Mouse (Mus musculus): ENCODE results near the gene Dcaf7.

- TF ChIP-seq CTCF (IDR thresholded peaks at IDR 0.05; ENCODE audit: borderline replicate concordance, insufficient read depth, low read length) (no peak), POLR2A (IDR thresholded peaks at IDR 0.05; ENCODE audit: low read depth, low read length) (no peak)
These were observed 9.1 kb downstream of the Dcaf7 start for GRCm38 (mm10) chr11:106045780-106046179.
